In the genomic region with DNA sequence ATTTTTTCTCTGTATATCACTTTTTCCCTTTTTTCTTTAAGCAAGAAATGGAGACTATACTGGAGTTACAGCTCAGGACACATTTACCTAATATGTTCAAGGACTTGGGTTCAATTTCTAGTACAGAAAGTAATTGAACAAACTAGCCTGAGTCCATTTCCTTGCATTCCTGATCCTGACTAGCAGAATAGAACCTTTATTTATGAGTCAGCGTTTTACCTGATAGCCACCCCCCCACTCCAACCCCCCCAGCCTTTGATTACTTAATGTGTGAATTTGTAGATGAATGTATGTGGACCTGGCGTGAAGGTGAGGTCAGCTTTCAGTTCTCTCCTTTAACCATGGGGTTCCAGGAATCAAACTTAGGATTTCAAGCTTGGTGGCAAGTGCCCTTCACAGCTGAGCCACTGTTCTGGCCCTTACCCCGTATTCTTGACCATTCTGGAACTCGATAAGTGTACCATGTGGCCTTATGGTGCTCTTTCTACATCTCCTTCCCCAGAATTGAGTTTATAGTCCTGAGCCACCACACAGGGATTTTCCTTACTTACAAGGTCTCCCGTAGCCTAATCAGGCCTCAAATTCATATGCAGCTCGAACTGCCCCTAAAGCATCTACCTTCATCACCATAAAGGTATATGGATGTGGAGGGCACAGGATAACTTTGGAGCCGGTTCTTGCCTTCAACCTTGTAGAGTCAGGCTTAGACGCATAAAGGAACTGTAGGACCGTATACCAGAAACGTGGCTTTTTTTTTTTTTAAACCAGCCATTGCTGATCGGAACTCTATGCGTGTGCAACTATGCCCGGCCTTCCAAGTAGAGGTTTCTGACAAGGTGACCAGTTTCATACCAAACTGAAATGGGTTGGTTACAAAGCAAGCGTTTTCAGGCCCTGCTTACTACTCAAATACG, we compare ENCODE assay signal across 7 mouse cellular contexts. TPM values are rescaled to one million over a fixed set of nuclear protein-coding genes. Genes with fewer than 3 reads are reported as not detected.
DNase-seq lines count a peak whose midpoint lies in the region; ATAC-seq and TF ChIP-seq lines count a peak whose summit lies in the region.

No protein-coding gene starts in this region.

- peak; percentile 6; the same call in 1 of the 2 replicates for ATAC-seq in embryonic facial prominence, embryonic 15.5 days (ENCODE audit: insufficient number of reproducible peaks, low FRiP score, low TSS enrichment, low read depth)
- peak; percentile 22 for ATAC-seq in limb, embryonic 13.5 days (ENCODE audit: low FRiP score, low read depth)
- ATAC-seq in neural tube, embryonic 13.5 days (ENCODE audit: low read depth): peak; percentile 12

- 20% methylated on average over 15 of the region's 15 CpGs for WGBS in spleen, adult 2 months
- 24% methylated on average over 15 of the region's 15 CpGs for WGBS in embryonic facial prominence, embryonic 15.5 days
- 23% methylated on average over 15 of the region's 15 CpGs for WGBS in limb, embryonic 13.5 days
- 25% methylated on average over 15 of the region's 15 CpGs for WGBS in neural tube, embryonic 13.5 days

- H3K27ac ChIP-seq in spleen, adult 2 months (ENCODE audit: insufficient read depth, low read length): peak overlapping the region; percentile 95
- H3K27ac ChIP-seq in embryonic facial prominence, embryonic 15.5 days (replicated peaks): peak overlapping the region; percentile 98
- peak overlapping the region; percentile 95 for H3K27ac ChIP-seq in limb, embryonic 13.5 days
- peak overlapping the region; percentile 97 for H3K27ac ChIP-seq in neural tube, embryonic 13.5 days (replicated peaks)

- no peak for TF ChIP-seq POLR2A in spleen, adult 2 months (IDR thresholded peaks at IDR 0.05; ENCODE audit: low read depth, low read length)

- no peaks in the 10 kb centered on the region for H3K9me3 ChIP-seq in embryonic facial prominence, embryonic 15.5 days (replicated peaks)
- H3K9me3 ChIP-seq in limb, embryonic 13.5 days: no peaks in the 10 kb centered on the region
- no peaks in the 10 kb centered on the region for H3K9me3 ChIP-seq in neural tube, embryonic 13.5 days

- peak overlapping the region; percentile 49 for H3K9ac ChIP-seq in embryonic facial prominence, embryonic 15.5 days
- peak overlapping the region; percentile 91 for H3K9ac ChIP-seq in limb, embryonic 13.5 days
- H3K9ac ChIP-seq in neural tube, embryonic 13.5 days: peak overlapping the region; percentile 96

- no peak for TF ChIP-seq CTCF in spleen, adult 2 months (IDR thresholded peaks at IDR 0.05; ENCODE audit: extremely low read depth, insufficient read depth, insufficient read length, insufficient replicate concordance)

- H3K27me3 ChIP-seq in spleen, adult 2 months (ENCODE audit: control insufficient read depth, insufficient read depth, low read length): no peaks in the 10 kb centered on the region
- H3K27me3 ChIP-seq in embryonic facial prominence, embryonic 15.5 days: no peaks in the 10 kb centered on the region
- H3K27me3 ChIP-seq in limb, embryonic 13.5 days: no peaks in the 10 kb centered on the region
- no peaks in the 10 kb centered on the region for H3K27me3 ChIP-seq in neural tube, embryonic 13.5 days

- H3K4me1 ChIP-seq in spleen, adult 2 months (ENCODE audit: control insufficient read depth, insufficient read depth, insufficient read length): peaks cover 5% of the 10 kb centered on the region; the same call in 1 of the 2 replicates
- H3K4me1 ChIP-seq in embryonic facial prominence, embryonic 15.5 days: peaks cover 13% of the 10 kb centered on the region
- H3K4me1 ChIP-seq in limb, embryonic 13.5 days: peaks cover 17% of the 10 kb centered on the region
- peaks cover 22% of the 10 kb centered on the region for H3K4me1 ChIP-seq in neural tube, embryonic 13.5 days (replicated peaks)

- H3K36me3 ChIP-seq in spleen, adult 2 months (ENCODE audit: control insufficient read depth, insufficient read depth, low read length): peaks cover under 1% of the 10 kb centered on the region; the same call in 1 of the 2 replicates
- peaks cover 8% of the 10 kb centered on the region for H3K36me3 ChIP-seq in embryonic facial prominence, embryonic 15.5 days
- H3K36me3 ChIP-seq in limb, embryonic 13.5 days: peaks cover 10% of the 10 kb centered on the region
- H3K36me3 ChIP-seq in neural tube, embryonic 13.5 days: peaks cover 14% of the 10 kb centered on the region

- H3K4me3 ChIP-seq in spleen, adult 2 months (ENCODE audit: extremely low read depth, insufficient read depth, insufficient read length): peak overlapping the region; percentile 67
- peak overlapping the region; percentile 95 for H3K4me3 ChIP-seq in embryonic facial prominence, embryonic 15.5 days (replicated peaks)
- peak overlapping the region; percentile 91 for H3K4me3 ChIP-seq in limb, embryonic 13.5 days
- peak overlapping the region; percentile 99 for H3K4me3 ChIP-seq in neural tube, embryonic 13.5 days

- DNase-seq in spleen, adult 2 months (ENCODE audit: low read depth in 1 of 2, low spot score in 2 of 2): no peak
- DNase-seq in spleen, postnatal 10 days (ENCODE audit: low spot score in 2 of 2): no peak
- no peak for DNase-seq in urinary bladder, postnatal 14 days (ENCODE audit: low spot score)
- DNase-seq in adrenal gland, postnatal 10 days: no peak

- H3K4me2 ChIP-seq in embryonic facial prominence, embryonic 15.5 days (replicated peaks): peak overlapping the region; percentile 71
- H3K4me2 ChIP-seq in limb, embryonic 13.5 days (replicated peaks): peak overlapping the region; percentile 91
- H3K4me2 ChIP-seq in neural tube, embryonic 13.5 days: peak overlapping the region; percentile 93

RNA-seq across cellular contexts. Expression of a gene that starts 0.9 kb away (rescaled TPM):
- 3.6 and 4.2 TPM in 2 replicates for polyA plus RNA-seq in spleen, adult 2 months (2012; rRNA removed)
- polyA plus RNA-seq in embryonic facial prominence, embryonic 15.5 days (2015; fragmentation: Nextera tagmentation; extraction: Ambion mirVana): 50.0 and 50.2 TPM in 2 replicates
- polyA plus RNA-seq in limb, embryonic 13.5 days (2015; fragmentation: Nextera tagmentation; extraction: Ambion mirVana): 50.4 and 52.2 TPM in 2 replicates
- polyA plus RNA-seq in neural tube, embryonic 13.5 days (2015; fragmentation: Nextera tagmentation; extraction: Ambion mirVana): 34.7 and 36.6 TPM in 2 replicates
- total RNA-seq in adrenal gland, postnatal 10 days (2021): 10 to 100 TPM; 47.6 to 61.9 TPM

RNA-seq across cellular contexts. Expression of a gene that starts 1.1 kb away (rescaled TPM):
- 2.2 and 3.2 TPM in 2 replicates for polyA plus RNA-seq in spleen, adult 2 months (2012; rRNA removed)
- polyA plus RNA-seq in embryonic facial prominence, embryonic 15.5 days (2015; fragmentation: Nextera tagmentation; extraction: Ambion mirVana): 21.2 and 25.1 TPM in 2 replicates
- 23.8 and 26.1 TPM in 2 replicates for polyA plus RNA-seq in limb, embryonic 13.5 days (2015; fragmentation: Nextera tagmentation; extraction: Ambion mirVana)
- 11.5 and 12.8 TPM in 2 replicates for polyA plus RNA-seq in neural tube, embryonic 13.5 days (2015; fragmentation: Nextera tagmentation; extraction: Ambion mirVana)
- 10 to 100 TPM in 1 of 2 experiments, 1 to 10 TPM in 1; 9.1 to 11.0 TPM for total RNA-seq in adrenal gland, postnatal 10 days (2021)
